Mouse (Mus musculus): ENCODE data around the gene Poc1a. TPM values are rescaled to one million over a fixed set of nuclear protein-coding genes. Genes with fewer than 3 reads are reported as not detected.
A peak's percentile ranks its signal among the peaks of the same experiment; 100 is the strongest.

Gene Poc1a
- total RNA-seq, 2 experiments from 2014 or later: 1.4 to 2.1 TPM

DNA sequence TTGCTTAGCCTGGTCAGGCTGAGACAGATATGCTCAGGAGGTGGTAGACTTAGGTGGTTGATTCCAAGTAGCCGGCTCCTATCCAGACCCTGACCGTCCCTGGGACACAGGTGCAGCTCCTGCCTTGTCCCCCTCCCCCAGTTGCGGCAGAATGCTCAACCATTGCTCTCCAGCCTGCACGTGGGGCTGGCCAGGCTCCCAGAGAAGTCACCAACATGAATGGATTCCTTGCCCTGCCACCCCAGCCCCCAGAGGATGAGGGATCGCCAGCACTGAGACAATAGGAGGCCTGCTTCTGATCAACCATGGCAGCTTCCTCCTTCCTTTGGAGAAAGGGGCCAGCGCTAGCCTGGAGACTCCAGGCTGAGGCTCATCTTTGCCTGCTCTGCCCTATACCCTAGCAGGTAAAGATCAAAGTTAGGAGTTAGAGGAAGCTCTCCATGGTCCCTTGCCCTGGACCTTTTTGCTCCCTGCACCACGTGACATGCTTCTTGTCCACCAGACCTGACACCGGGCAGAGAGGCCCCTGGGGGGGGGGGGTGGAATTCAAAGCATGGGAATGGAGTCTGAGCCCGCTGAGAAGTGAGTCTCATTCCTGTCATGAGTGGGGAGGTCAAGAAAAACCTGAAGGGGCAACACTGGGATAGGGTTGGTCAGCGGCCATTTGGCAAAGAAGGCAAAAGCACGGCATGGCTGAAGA is 112.1 kb downstream of the Poc1a start:
- no peak for TF ChIP-seq CTCF (IDR thresholded peaks at IDR 0.05)
- H3K27ac ChIP-seq: no peak overlapping the region
- no peak for DNase-seq
- no peak overlapping the region for H3K4me3 ChIP-seq
- intact Hi-C loops (cut with DNase I): no loop called here

DNA sequence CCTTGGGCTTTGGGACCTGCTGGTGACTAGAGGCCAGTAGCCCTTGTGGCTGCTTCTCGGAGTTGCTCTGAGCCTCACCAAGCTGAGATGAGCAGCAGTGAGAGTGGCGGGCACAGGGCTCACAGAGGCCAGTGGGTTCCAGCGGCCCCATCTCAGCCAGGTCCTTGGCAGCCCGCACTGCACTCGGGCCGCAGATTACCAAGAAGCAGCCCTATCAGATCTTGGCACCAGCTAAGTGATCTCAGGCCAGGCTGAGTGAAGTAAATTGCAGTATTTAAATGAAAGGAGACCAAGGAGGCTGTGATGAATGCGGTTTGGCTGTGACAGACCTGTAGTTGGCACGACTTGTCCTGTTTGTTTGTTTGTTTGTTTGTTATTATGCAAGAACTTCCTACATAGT is 112.7 kb downstream of the Poc1a start:
- no peak for DNase-seq
- no peak overlapping the region for H3K27ac ChIP-seq
- no peak for TF ChIP-seq CTCF (IDR thresholded peaks at IDR 0.05)
- H3K4me3 ChIP-seq: no peak overlapping the region
- intact Hi-C loops (cut with DNase I): no loop called here

DNA sequence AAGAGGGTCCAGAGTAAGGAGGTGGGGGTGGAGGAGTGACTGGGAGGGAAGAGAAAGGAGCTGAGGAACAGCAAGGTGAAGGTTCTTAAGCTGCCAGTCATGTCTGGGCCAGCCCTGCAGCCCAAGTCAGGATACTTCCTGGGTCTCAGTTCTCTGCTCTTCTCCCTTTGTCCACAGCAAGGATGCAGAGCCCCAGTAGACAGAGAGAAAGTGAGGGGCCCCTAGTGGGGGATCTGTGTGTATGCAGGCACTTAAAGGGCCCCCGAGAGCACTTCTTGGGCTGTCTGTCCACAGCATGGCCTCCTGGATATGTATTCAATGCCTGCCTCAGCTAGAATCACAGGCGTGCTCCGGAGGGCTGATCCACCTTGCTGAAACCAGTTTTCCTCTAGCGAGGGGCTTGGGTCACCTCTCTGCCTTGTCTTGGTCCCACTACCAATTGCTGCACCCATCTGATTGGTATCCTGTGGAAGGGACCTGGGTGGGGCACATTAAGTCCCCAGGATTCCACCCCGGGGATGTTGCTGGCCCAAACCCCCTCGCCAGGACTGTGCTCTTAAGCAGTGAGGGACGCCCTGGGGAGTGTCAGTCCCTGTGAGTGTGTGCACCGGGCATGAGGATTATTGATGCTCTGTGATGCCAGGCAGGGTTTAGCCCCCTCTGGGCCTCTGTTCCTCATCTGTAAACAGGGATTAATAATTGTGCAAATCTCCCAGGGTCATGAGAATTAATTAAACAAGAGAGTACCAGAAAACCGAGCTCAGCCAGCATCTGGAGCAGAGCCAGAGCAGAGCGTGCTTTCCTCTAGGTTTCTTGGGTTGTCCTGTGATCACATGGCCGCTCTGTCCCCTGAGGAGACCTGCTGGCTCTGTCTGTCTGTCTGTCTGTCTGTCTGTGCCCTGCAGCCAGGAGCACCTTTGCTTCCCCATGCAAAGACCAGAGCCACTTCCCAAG is 114.1 kb downstream of the Poc1a start:
- no peak overlapping the region for H3K27ac ChIP-seq
- intact Hi-C loops (cut with DNase I): no loop called here
- no peak overlapping the region for H3K4me3 ChIP-seq
- DNase-seq: no peak
- peak; percentile 63 for TF ChIP-seq CTCF (IDR thresholded peaks at IDR 0.05)

DNA sequence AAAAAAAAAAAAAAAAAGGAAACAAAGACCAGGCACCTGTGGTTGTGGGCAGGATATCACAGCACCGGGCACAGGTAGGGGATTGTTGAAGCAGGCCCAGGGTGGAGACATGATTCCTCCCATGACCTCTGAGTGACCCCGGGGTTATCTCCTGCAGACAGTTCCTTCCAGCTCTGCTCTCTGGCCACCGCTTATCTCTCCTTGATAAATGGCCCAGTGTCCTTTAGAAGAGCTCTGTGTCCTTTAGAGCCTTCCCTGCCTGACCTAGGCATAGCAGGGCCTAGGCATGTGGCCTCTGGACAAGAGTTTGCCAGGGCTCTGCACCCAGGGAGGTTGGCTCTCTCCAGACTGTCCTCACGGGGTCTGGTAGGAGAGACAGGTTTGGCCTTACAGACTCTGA is 116.9 kb downstream of the Poc1a start:
- H3K27ac ChIP-seq: no peak overlapping the region
- intact Hi-C loops (cut with DNase I): no loop called here
- no peak for DNase-seq

GRCm38 (mm10) chr9:106398667-106399311 is 117.9 kb downstream of the Poc1a start:
- Histone ChIP-seq H3K27ac (no peak overlapping the region), H3K4me3 (no peak overlapping the region)
- no peak for TF ChIP-seq CTCF (IDR thresholded peaks at IDR 0.05)
- intact Hi-C loops (cut with DNase I): no loop called here
- no peak for DNase-seq

More for the DNA sequence above, 116.9 kb downstream of the Poc1a start:
- H3K4me3 ChIP-seq: no peak overlapping the region
- no peak for TF ChIP-seq CTCF (IDR thresholded peaks at IDR 0.05)

DNA sequence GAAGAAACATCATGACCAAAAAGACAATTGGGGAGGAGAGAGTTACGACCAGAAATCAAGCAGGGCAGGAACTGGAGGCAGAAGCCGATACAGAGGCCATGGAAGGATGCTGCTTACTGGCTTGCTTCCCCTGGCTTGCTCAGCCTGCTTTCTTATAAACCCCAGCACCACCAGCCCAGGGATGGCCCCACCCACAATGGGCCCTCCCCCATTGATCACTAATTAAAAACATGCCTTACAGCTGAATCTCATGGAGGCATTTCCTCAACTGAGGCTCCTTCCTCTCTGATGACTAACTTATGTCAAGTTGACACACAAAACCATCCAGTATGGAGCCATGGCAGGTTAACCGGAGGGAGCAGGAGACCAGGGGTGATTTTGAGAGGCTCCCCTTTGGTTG is 118.9 kb downstream of the Poc1a start:
- TF ChIP-seq CTCF (IDR thresholded peaks at IDR 0.05): no peak
- DNase-seq: no peak
- Histone ChIP-seq H3K27ac (no peak overlapping the region), H3K4me3 (no peak overlapping the region)
- intact Hi-C loops (cut with DNase I): loop anchor here (2.0 kb wide), 1 partner anchor 13 kb away; no protein-coding TSS in a partner anchor

Other genes starting within 250 kb of the Poc1a start
- not detected for gene Col6a4, start 184.3 kb upstream of the Poc1a start, total RNA-seq (2021)
- 1 to 10 TPM in 1 of 2 experiments, under 1 TPM in 1; 0.61 to 2.8 TPM for gene Glyctk, start 122.9 kb upstream of the Poc1a start, total RNA-seq (2021)
- 10 to 100 TPM; 19.4 to 25.9 TPM for gene Wdr82, start 110.1 kb upstream of the Poc1a start, total RNA-seq (2021)
- gene Ppm1m, start 81.3 kb upstream of the Poc1a start, total RNA-seq (2021): 1 to 10 TPM; 2.1 to 5.2 TPM
- gene Twf2, start 78.0 kb upstream of the Poc1a start, total RNA-seq (2021): 100 to 1,000 TPM; 127 to 210 TPM
- gene Tlr9, start 58.5 kb upstream of the Poc1a start, total RNA-seq (2021): under 1 TPM; 0.17 to 0.23 TPM
- gene Alas1, start 32.4 kb upstream of the Poc1a start, total RNA-seq (2021): 100 to 1,000 TPM; 209 to 290 TPM
- 10 to 100 TPM; 26.6 to 34.6 TPM for gene Dusp7, start 87.6 kb downstream of the Poc1a start, total RNA-seq (2021)
- 100 to 1,000 TPM; 253 to 301 TPM for gene Rpl29, start 148.4 kb downstream of the Poc1a start, total RNA-seq (2021)
- gene Acy1, start 157.3 kb downstream of the Poc1a start, total RNA-seq (2021): 10 to 100 TPM in 1 of 2 experiments, 1 to 10 TPM in 1; 8.2 to 14.9 TPM
- gene Abhd14b, start 166.4 kb downstream of the Poc1a start, total RNA-seq (2021): 1 to 10 TPM; 4.8 to 6.1 TPM
- gene Abhd14a, start 166.6 kb downstream of the Poc1a start, total RNA-seq (2021): 10 to 100 TPM; 15.9 to 19.8 TPM
- gene Pcbp4, start 172.2 kb downstream of the Poc1a start, total RNA-seq (2021): 10 to 100 TPM; 63.8 to 69.0 TPM
- gene Gpr62, start 184.9 kb downstream of the Poc1a start, total RNA-seq (2021): under 1 TPM in 1 of 2 experiments, not detected in 1; 0.15 TPM
- gene Rrp9, start 194.9 kb downstream of the Poc1a start, total RNA-seq (2021): 10 to 100 TPM; 23.9 to 24.7 TPM
- gene Parp3, start 195.9 kb downstream of the Poc1a start, total RNA-seq (2021): 10 to 100 TPM; 60.4 to 75.3 TPM
- gene Iqcf1, start 218.9 kb downstream of the Poc1a start, total RNA-seq (2021): not detected
- not detected for gene Iqcf5, start 233.5 kb downstream of the Poc1a start, total RNA-seq (2021)

All from gastrocnemius, adult 2 months (tissue).